Mouse (Mus musculus): ENCODE data around the gene Stk24. TPM values are rescaled to one million over a fixed set of nuclear protein-coding genes. Genes with fewer than 3 reads are reported as not detected.

Stk24 gene
- polyA plus RNA-seq (2014; fragmentation: Nextera tagmentation; extraction: Ambion mirVana), result 46.3 and 48.5 TPM in 2 replicates

DNA sequence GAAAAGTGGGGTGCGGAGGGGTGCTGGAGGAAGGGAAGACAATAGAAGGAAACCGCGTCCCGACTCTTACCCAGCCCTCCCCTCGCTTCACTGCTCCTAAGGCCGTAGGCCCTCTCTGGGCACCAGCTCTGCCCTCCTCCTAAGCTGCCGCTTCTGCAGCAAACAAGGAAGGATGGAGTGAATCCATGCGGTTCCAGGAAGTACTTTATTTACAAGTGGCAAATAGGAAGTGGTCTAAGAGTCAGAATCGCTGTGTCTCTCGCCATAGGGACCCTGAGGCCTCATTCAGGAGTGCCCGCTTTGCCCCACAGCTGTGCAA is at the start of gene Stk24:
Gene Stk24, minus strand, starts transcription at position 185 of the 319 bp plus-strand sequence.
- Histone ChIP-seq H3K27ac (ENCODE audit: low read length) (peak within 1 kb of the TSS; percentile 92), H3K4me2 (replicated peaks; ENCODE audit: low read depth, low read length) (peak within 1 kb of the TSS; percentile 78), H3K9me3 (ENCODE audit: control insufficient read depth, low read depth, low read length) (no peaks in the 10 kb centered on the region), H3K4me1 (ENCODE audit: control insufficient read depth, insufficient read depth, low read length) (peaks cover 15% of the 10 kb centered on the region; the same call in 1 of the 2 replicates), H3K36me3 (ENCODE audit: control insufficient read depth, insufficient read depth, low read length) (no peaks in the 10 kb centered on the region; the same call in 1 of the 2 replicates), H3K27me3 (ENCODE audit: control insufficient read depth, insufficient read depth, low read length) (no peaks in the 10 kb centered on the region), H3K9ac (replicated peaks; ENCODE audit: low read depth, low read length) (peak within 1 kb of the TSS; percentile 96), H3K4me3 (ENCODE audit: low read depth, low read length) (peak within 1 kb of the TSS; percentile 97)
- WGBS, result 3% methylated on average over 11 of the region's 11 CpGs
- peak; percentile 25; the same call in 1 of the 2 replicates for ATAC-seq (ENCODE audit: insufficient number of reproducible peaks, insufficient read depth, low FRiP score, low read depth)

GRCm38 (mm10) chr14:121428148-121428547 is 48.3 kb upstream of the Stk24 start:
- H3K4me2 ChIP-seq (replicated peaks; ENCODE audit: low read depth, low read length), result no peak overlapping the region
- no peaks in the 10 kb centered on the region for H3K36me3 ChIP-seq (ENCODE audit: control insufficient read depth, insufficient read depth, low read length)
- H3K27me3 ChIP-seq (ENCODE audit: control insufficient read depth, insufficient read depth, low read length), result no peaks in the 10 kb centered on the region
- WGBS, result 85% methylated on average over 4 of the region's 4 CpGs
- no peaks in the 10 kb centered on the region for H3K4me1 ChIP-seq (ENCODE audit: control insufficient read depth, insufficient read depth, low read length)
- H3K9me3 ChIP-seq (ENCODE audit: control insufficient read depth, low read depth, low read length), result no peaks in the 10 kb centered on the region
- no peak for ATAC-seq (ENCODE audit: insufficient number of reproducible peaks, insufficient read depth, low FRiP score, low read depth)
- no peak overlapping the region for H3K4me3 ChIP-seq (ENCODE audit: low read depth, low read length)
- no peak overlapping the region for H3K9ac ChIP-seq (replicated peaks; ENCODE audit: low read depth, low read length)
- no peak overlapping the region for H3K27ac ChIP-seq (ENCODE audit: low read length)

- no peaks in the 10 kb centered on the region for H3K36me3 ChIP-seq (ENCODE audit: control insufficient read depth, insufficient read depth, low read length)
- no peak for ATAC-seq (ENCODE audit: insufficient number of reproducible peaks, insufficient read depth, low FRiP score, low read depth)
Observed at GRCm38 (mm10) chr14:121426743-121427142, 46.9 kb upstream of the Stk24 start.

GRCm38 (mm10) chr14:121425004-121425793 is 45.4 kb upstream of the Stk24 start:
- Histone ChIP-seq H3K36me3 (ENCODE audit: control insufficient read depth, insufficient read depth, low read length) (no peaks in the 10 kb centered on the region), H3K9ac (replicated peaks; ENCODE audit: low read depth, low read length) (no peak overlapping the region), H3K27ac (ENCODE audit: low read length) (no peak overlapping the region), H3K27me3 (ENCODE audit: control insufficient read depth, insufficient read depth, low read length) (no peaks in the 10 kb centered on the region), H3K4me2 (replicated peaks; ENCODE audit: low read depth, low read length) (no peak overlapping the region), H3K9me3 (ENCODE audit: control insufficient read depth, low read depth, low read length) (peaks cover 4% of the 10 kb centered on the region; the same call in 1 of the 2 replicates), H3K4me1 (ENCODE audit: control insufficient read depth, insufficient read depth, low read length) (no peaks in the 10 kb centered on the region), H3K4me3 (ENCODE audit: low read depth, low read length) (no peak overlapping the region)
- WGBS, result 74% methylated on average over 7 of the region's 7 CpGs
- no peak for ATAC-seq (ENCODE audit: insufficient number of reproducible peaks, insufficient read depth, low FRiP score, low read depth)

More at GRCm38 (mm10) chr14:121426743-121427142, 46.9 kb upstream of the Stk24 start:
- Histone ChIP-seq H3K4me2 (replicated peaks; ENCODE audit: low read depth, low read length) (no peak overlapping the region), H3K4me1 (ENCODE audit: control insufficient read depth, insufficient read depth, low read length) (no peaks in the 10 kb centered on the region), H3K27me3 (ENCODE audit: control insufficient read depth, insufficient read depth, low read length) (no peaks in the 10 kb centered on the region), H3K9me3 (ENCODE audit: control insufficient read depth, low read depth, low read length) (no peaks in the 10 kb centered on the region), H3K27ac (ENCODE audit: low read length) (no peak overlapping the region), H3K4me3 (ENCODE audit: low read depth, low read length) (no peak overlapping the region), H3K9ac (replicated peaks; ENCODE audit: low read depth, low read length) (no peak overlapping the region)

GRCm38 (mm10) chr14:121423341-121423751 is 43.5 kb upstream of the Stk24 start:
- no peak overlapping the region for H3K9ac ChIP-seq (replicated peaks; ENCODE audit: low read depth, low read length)
- no peaks in the 10 kb centered on the region for H3K27me3 ChIP-seq (ENCODE audit: control insufficient read depth, insufficient read depth, low read length)
- no peaks in the 10 kb centered on the region for H3K4me1 ChIP-seq (ENCODE audit: control insufficient read depth, insufficient read depth, low read length)
- peaks cover 4% of the 10 kb centered on the region; the same call in 1 of the 2 replicates for H3K9me3 ChIP-seq (ENCODE audit: control insufficient read depth, low read depth, low read length)
- ATAC-seq (ENCODE audit: insufficient number of reproducible peaks, insufficient read depth, low FRiP score, low read depth), result no peak
- H3K27ac ChIP-seq (ENCODE audit: low read length), result no peak overlapping the region; the same call in 1 of the 2 replicates
- no peak overlapping the region for H3K4me2 ChIP-seq (replicated peaks; ENCODE audit: low read depth, low read length)
- no peak overlapping the region for H3K4me3 ChIP-seq (ENCODE audit: low read depth, low read length)
- 44% methylated on average over 7 of the region's 7 CpGs for WGBS
- no peaks in the 10 kb centered on the region for H3K36me3 ChIP-seq (ENCODE audit: control insufficient read depth, insufficient read depth, low read length)

- peak; percentile 69 for ATAC-seq (ENCODE audit: insufficient number of reproducible peaks, insufficient read depth, low FRiP score, low read depth)
- 35% methylated on average over 4 of the region's 4 CpGs for WGBS
- H3K9me3 ChIP-seq (ENCODE audit: control insufficient read depth, low read depth, low read length), result peaks cover 4% of the 10 kb centered on the region; the same call in 1 of the 2 replicates
- H3K4me3 ChIP-seq (ENCODE audit: low read depth, low read length), result no peak overlapping the region
- H3K36me3 ChIP-seq (ENCODE audit: control insufficient read depth, insufficient read depth, low read length), result no peaks in the 10 kb centered on the region
- H3K27me3 ChIP-seq (ENCODE audit: control insufficient read depth, insufficient read depth, low read length), result no peaks in the 10 kb centered on the region
- H3K4me2 ChIP-seq (replicated peaks; ENCODE audit: low read depth, low read length), result no peak overlapping the region
- H3K27ac ChIP-seq (ENCODE audit: low read length), result peak overlapping the region; percentile 15; the same call in 1 of the 2 replicates
- no peaks in the 10 kb centered on the region for H3K4me1 ChIP-seq (ENCODE audit: control insufficient read depth, insufficient read depth, low read length)
- no peak overlapping the region for H3K9ac ChIP-seq (replicated peaks; ENCODE audit: low read depth, low read length)
Observed at GRCm38 (mm10) chr14:121422664-121423340, 43.0 kb upstream of the Stk24 start.

DNA sequence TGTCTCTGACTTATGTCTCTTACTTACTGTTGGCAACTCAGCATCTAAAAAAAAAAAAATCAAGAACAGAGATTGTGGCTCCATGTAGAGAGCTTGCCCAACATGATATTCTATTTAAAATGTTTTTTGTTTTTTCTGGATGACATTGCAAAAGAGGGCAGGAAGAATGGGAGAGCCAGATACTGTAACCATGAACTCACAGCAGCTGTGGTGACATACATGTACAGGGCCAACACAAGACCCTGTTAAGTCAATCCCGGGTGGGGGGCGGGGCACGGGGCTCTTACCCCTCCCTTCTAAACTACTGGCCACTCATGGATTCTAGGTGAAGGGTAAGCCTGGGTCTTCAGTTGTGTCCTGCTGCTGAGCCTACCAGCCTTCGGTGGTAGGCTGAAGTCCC is 42.2 kb upstream of the Stk24 start:
- no peaks in the 10 kb centered on the region for H3K4me1 ChIP-seq (ENCODE audit: control insufficient read depth, insufficient read depth, low read length)
- WGBS, result 84% methylated on average over 4 of the region's 4 CpGs
- no peaks in the 10 kb centered on the region for H3K36me3 ChIP-seq (ENCODE audit: control insufficient read depth, insufficient read depth, low read length)
- no peak for ATAC-seq (ENCODE audit: insufficient number of reproducible peaks, insufficient read depth, low FRiP score, low read depth)
- H3K27ac ChIP-seq (ENCODE audit: low read length), result no peak overlapping the region
- no peak overlapping the region for H3K9ac ChIP-seq (replicated peaks; ENCODE audit: low read depth, low read length)
- H3K4me3 ChIP-seq (ENCODE audit: low read depth, low read length), result no peak overlapping the region
- H3K9me3 ChIP-seq (ENCODE audit: control insufficient read depth, low read depth, low read length), result peaks cover 4% of the 10 kb centered on the region; the same call in 1 of the 2 replicates
- H3K4me2 ChIP-seq (replicated peaks; ENCODE audit: low read depth, low read length), result no peak overlapping the region
- H3K27me3 ChIP-seq (ENCODE audit: control insufficient read depth, insufficient read depth, low read length), result no peaks in the 10 kb centered on the region

DNA sequence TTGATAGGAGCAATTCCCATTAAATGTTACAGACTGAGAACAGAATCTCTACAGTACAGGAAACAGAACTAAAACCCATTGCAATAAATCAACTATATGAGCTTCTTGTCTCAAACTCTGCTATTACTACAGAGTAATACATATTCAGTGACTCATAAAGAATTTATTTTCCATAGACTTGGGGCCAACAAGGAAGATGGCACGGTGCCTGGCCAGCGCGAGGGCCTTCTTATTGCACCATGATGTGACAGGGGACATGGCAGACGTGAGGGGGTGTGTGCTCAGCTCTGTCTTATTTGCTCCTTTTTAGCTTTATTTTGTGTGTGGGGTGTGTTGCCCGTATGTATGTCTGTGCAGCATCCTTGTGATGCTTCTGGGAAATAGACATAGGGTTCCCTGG is 37.8 kb upstream of the Stk24 start:
- Histone ChIP-seq H3K4me3 (ENCODE audit: low read depth, low read length) (no peak overlapping the region), H3K27ac (ENCODE audit: low read length) (no peak overlapping the region), H3K4me2 (replicated peaks; ENCODE audit: low read depth, low read length) (no peak overlapping the region), H3K9me3 (ENCODE audit: control insufficient read depth, low read depth, low read length) (peaks cover 4% of the 10 kb centered on the region; the same call in 1 of the 2 replicates), H3K27me3 (ENCODE audit: control insufficient read depth, insufficient read depth, low read length) (no peaks in the 10 kb centered on the region), H3K36me3 (ENCODE audit: control insufficient read depth, insufficient read depth, low read length) (no peaks in the 10 kb centered on the region), H3K4me1 (ENCODE audit: control insufficient read depth, insufficient read depth, low read length) (no peaks in the 10 kb centered on the region), H3K9ac (replicated peaks; ENCODE audit: low read depth, low read length) (no peak overlapping the region)
- WGBS, result 59% methylated on average over 5 of the region's 5 CpGs
- ATAC-seq (ENCODE audit: insufficient number of reproducible peaks, insufficient read depth, low FRiP score, low read depth), result no peak
